Mouse (Mus musculus) myocyte (in vitro differentiated cells): ENCODE measurements around the gene Tcf12.

Experiments
- MYOG ChIP-seq, 3 experiments: IDR thresholded peaks; one replicate each; pipeline ENCODE4 v1.6.1; 2011; ENCODE audit warnings: control low read depth in 2 of 3, low read depth in 2 of 3, mild to moderate bottlenecking in 2 of 3; ENCODE audit not compliant: insufficient read length in 2 of 3, control insufficient read depth in 1 of 3, insufficient read depth in 1 of 3
- POLR2A ChIP-seq: IDR thresholded peaks from one replicate; pipeline ENCODE4 v1.6.1; 2011; ENCODE audit warnings: low read depth, mild to moderate bottlenecking, control low read depth, moderate library complexity; ENCODE audit not compliant: insufficient read length
- USF1 ChIP-seq: IDR thresholded peaks from one replicate; pipeline ENCODE4 v1.6.1; 2011; ENCODE audit warnings: low read depth, mild to moderate bottlenecking, control low read depth, moderate library complexity

GRCm38 (mm10) chr9:71952621-71953076 lies 159.0 kb downstream of the Tcf12 start:
- TF ChIP-seq USF1 (no peak), POLR2A (no peak), MYOG (IDR thresholded peaks at IDR 0.05; ENCODE audit: control insufficient read depth in 1 of 3, insufficient read depth in 1 of 3, insufficient read length in 2 of 3, low read depth in 2 of 3) (no peak)
